Comparison of ENCODE assay signal across 13 mouse cellular contexts in the genomic region with DNA sequence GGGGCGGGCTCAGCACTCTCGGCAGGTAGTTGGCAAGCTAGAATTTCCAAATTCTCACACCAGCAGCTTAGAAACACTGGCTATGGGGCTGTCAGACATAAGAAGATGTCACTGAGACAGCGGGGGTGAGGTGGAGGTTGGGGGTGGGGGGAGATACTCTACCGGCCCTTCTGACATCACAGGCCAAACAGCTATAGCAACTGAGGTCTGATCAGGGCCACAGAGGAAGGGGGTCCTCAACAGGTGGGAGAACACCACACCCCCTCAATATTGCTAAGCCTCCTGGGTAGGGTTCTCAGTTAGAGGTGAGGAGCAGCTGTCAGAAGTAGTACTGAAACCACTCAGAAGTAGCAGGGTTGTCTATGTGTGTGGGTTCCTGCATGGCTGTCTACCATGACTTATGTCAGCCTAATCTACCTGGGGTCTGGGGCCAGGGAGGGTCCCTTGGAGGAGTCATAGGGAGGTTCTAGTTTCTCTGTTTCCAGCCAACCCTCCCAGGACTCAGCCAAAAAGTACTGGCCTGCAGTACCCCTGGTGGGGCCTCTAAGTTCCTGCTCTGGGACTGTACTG. TPM values are rescaled to one million over a fixed set of nuclear protein-coding genes. Genes with fewer than 3 reads are reported as not detected.
DNase-seq lines count a peak whose midpoint lies in the region; ATAC-seq and TF ChIP-seq lines count a peak whose summit lies in the region.
"Had no signal": no experiment of that assay in that cellular context is flagged by ENCODE, and none has a peak within 500 bp of the region (broad histone marks: within the 10 kb centered on the region; RNA-seq: fewer than 3 reads in every experiment).

No protein-coding gene starts in this region.

- H3K4me2 ChIP-seq in forebrain, embryonic 15.5 days (replicated peaks), result no peak overlapping the region
- peak overlapping the region; percentile 97 for H3K4me2 ChIP-seq in forebrain, embryonic 13.5 days
- peak overlapping the region; percentile 96 for H3K4me2 ChIP-seq in midbrain, embryonic 14.5 days (ENCODE audit: low read length)

- H3K9ac ChIP-seq in forebrain, embryonic 15.5 days (replicated peaks), result no peak overlapping the region
- H3K9ac ChIP-seq in forebrain, embryonic 13.5 days, result 0 out of 2 replicates have a peak overlapping the region, but pooled peaks have one; percentile 34
- H3K9ac ChIP-seq in midbrain, embryonic 14.5 days (replicated peaks; ENCODE audit: low read length), result no peak overlapping the region
- H3K9ac ChIP-seq: heart, embryonic 12.5 days had no signal

- H3K4me1 ChIP-seq in forebrain, embryonic 10.5 days, result peaks cover 56% of the 10 kb centered on the region
- H3K4me1 ChIP-seq in forebrain, embryonic 15.5 days, result peaks cover 48% of the 10 kb centered on the region
- H3K4me1 ChIP-seq in forebrain, embryonic 13.5 days, result peaks cover 55% of the 10 kb centered on the region
- H3K4me1 ChIP-seq in midbrain, embryonic 14.5 days (ENCODE audit: control insufficient read depth, insufficient read depth, low read length), result peaks cover 24% of the 10 kb centered on the region

- TF ChIP-seq CTCF in layer of hippocampus, adult 2 months (conservative IDR thresholded peaks at IDR 0.05), result no peak

- no peak for DNase-seq in forebrain, embryonic 10.5 days (ENCODE audit: extremely low spot score, low spot score)
- DNase-seq in layer of hippocampus, adult 2 months (ENCODE audit: low spot score in 2 of 2), result no peak
- DNase-seq in layer of hippocampus, postnatal 36 days, result no peak
- DNase-seq in midbrain, embryonic 14.5 days, result no peak
- no peak for DNase-seq in adrenal gland, postnatal 4 days (ENCODE audit: low spot score in 2 of 2)
- no peak for DNase-seq in testis, postnatal 10 days (ENCODE audit: low spot score)
- DNase-seq: B cell, adult 2 months; right cerebral cortex, postnatal 14 days had no signal

- H3K27me3 ChIP-seq in forebrain, embryonic 10.5 days (ENCODE audit: poor library complexity, severe bottlenecking), result peaks cover 19% of the 10 kb centered on the region; the same call in 1 of the 2 replicates
- peaks cover 18% of the 10 kb centered on the region for H3K27me3 ChIP-seq in forebrain, embryonic 15.5 days
- H3K27me3 ChIP-seq in forebrain, embryonic 13.5 days, result peaks cover 24% of the 10 kb centered on the region
- peaks cover 21% of the 10 kb centered on the region; the same call in 1 of the 2 replicates for H3K27me3 ChIP-seq in midbrain, embryonic 14.5 days (ENCODE audit: control insufficient read depth, insufficient read depth, low read length)
- H3K27me3 ChIP-seq: heart, embryonic 12.5 days had no signal

- peak overlapping the region; percentile 99; the same call in 1 of the 2 replicates for H3K27ac ChIP-seq in forebrain, embryonic 10.5 days
- no peak overlapping the region for H3K27ac ChIP-seq in forebrain, embryonic 15.5 days (replicated peaks)
- peak overlapping the region; percentile 39; the same call in 1 of the 2 replicates for H3K27ac ChIP-seq in layer of hippocampus, adult 2 months
- H3K27ac ChIP-seq in forebrain, embryonic 13.5 days, result no peak overlapping the region
- no peak overlapping the region for H3K27ac ChIP-seq in midbrain, embryonic 14.5 days (replicated peaks; ENCODE audit: low read depth, low read length)

- no peak for ATAC-seq in forebrain, embryonic 15.5 days (replicated peaks)
- ATAC-seq in forebrain, embryonic 13.5 days, result no peak
- no peak for ATAC-seq in midbrain, embryonic 14.5 days (ENCODE audit: low FRiP score, low TSS enrichment)
- ATAC-seq: intestine, embryonic 16.5 days; lung, postnatal 0 days had no signal

- H3K9me3 ChIP-seq in forebrain, embryonic 10.5 days, result no peaks in the 10 kb centered on the region
- no peaks in the 10 kb centered on the region for H3K9me3 ChIP-seq in forebrain, embryonic 15.5 days
- H3K9me3 ChIP-seq in forebrain, embryonic 13.5 days (replicated peaks), result no peaks in the 10 kb centered on the region
- no peaks in the 10 kb centered on the region for H3K9me3 ChIP-seq in midbrain, embryonic 14.5 days (ENCODE audit: control insufficient read depth, low read length)
- H3K9me3 ChIP-seq: heart, embryonic 12.5 days had no signal

- WGBS in forebrain, embryonic 10.5 days, result 87% methylated on average over 4 of the region's 4 CpGs
- WGBS in forebrain, embryonic 15.5 days, result 85% methylated on average over 4 of the region's 4 CpGs
- 91% methylated on average over 4 of the region's 4 CpGs for WGBS in forebrain, embryonic 13.5 days
- WGBS in midbrain, embryonic 14.5 days, result 84% methylated on average over 4 of the region's 4 CpGs

- H3K36me3 ChIP-seq in forebrain, embryonic 10.5 days (replicated peaks), result peaks cover 67% of the 10 kb centered on the region
- no peaks in the 10 kb centered on the region; the same call in 1 of the 2 replicates for H3K36me3 ChIP-seq in forebrain, embryonic 15.5 days
- H3K36me3 ChIP-seq in forebrain, embryonic 13.5 days (ENCODE audit: poor library complexity, severe bottlenecking), result peaks cover 47% of the 10 kb centered on the region
- peaks cover 18% of the 10 kb centered on the region for H3K36me3 ChIP-seq in midbrain, embryonic 14.5 days (ENCODE audit: control insufficient read depth, insufficient read depth, low read length)

- H3K4me3 ChIP-seq in forebrain, embryonic 10.5 days, result peak overlapping the region; percentile 88; the same call in 1 of the 2 replicates
- H3K4me3 ChIP-seq in forebrain, embryonic 15.5 days, result no peak overlapping the region
- H3K4me3 ChIP-seq in layer of hippocampus, adult 2 months, result no peak overlapping the region; the same call in 1 of the 2 replicates
- no peak overlapping the region for H3K4me3 ChIP-seq in forebrain, embryonic 13.5 days
- no peak overlapping the region for H3K4me3 ChIP-seq in midbrain, embryonic 14.5 days (replicated peaks; ENCODE audit: low read depth, low read length)
- H3K4me3 ChIP-seq: heart, embryonic 12.5 days had no signal

RNA-seq across cellular contexts. Expression of a gene that starts 3.3 kb away (rescaled TPM):
- 233 and 246 TPM in 2 replicates for polyA plus RNA-seq in forebrain, embryonic 10.5 days (2016; fragmentation: Nextera tagmentation; extraction: Ambion mirVana)
- polyA plus RNA-seq in forebrain, embryonic 15.5 days (2015; fragmentation: Nextera tagmentation; extraction: Ambion mirVana), result 34.9 and 41.7 TPM in 2 replicates
- total RNA-seq in layer of hippocampus, adult 2 months (2021), result 10 to 100 TPM; 43.7 to 48.3 TPM
- 10 to 100 TPM; 50.8 to 53.9 TPM for total RNA-seq in layer of hippocampus, postnatal 36 days (2021)
- 111 and 131 TPM in 2 replicates for polyA plus RNA-seq in forebrain, embryonic 13.5 days (2015; fragmentation: Nextera tagmentation; extraction: Ambion mirVana)
- 40.1 and 76.3 TPM in 2 replicates for polyA plus RNA-seq in midbrain, embryonic 14.5 days (2014; fragmentation: Nextera tagmentation; extraction: Ambion mirVana)
- total RNA-seq in adrenal gland, postnatal 4 days (2021), result 100 to 1,000 TPM; 110 to 132 TPM

RNA-seq across cellular contexts. Expression of a gene that starts 21.5 kb away (rescaled TPM):
- 24.6 and 26.7 TPM in 2 replicates for polyA plus RNA-seq in forebrain, embryonic 10.5 days (2016; fragmentation: Nextera tagmentation; extraction: Ambion mirVana)
- 36.3 and 39.3 TPM in 2 replicates for polyA plus RNA-seq in forebrain, embryonic 15.5 days (2015; fragmentation: Nextera tagmentation; extraction: Ambion mirVana)
- total RNA-seq in layer of hippocampus, adult 2 months (2021), result 10 to 100 TPM; 26.2 to 33.8 TPM
- 10 to 100 TPM; 26.2 TPM for total RNA-seq in layer of hippocampus, postnatal 36 days (2021)
- polyA plus RNA-seq in forebrain, embryonic 13.5 days (2015; fragmentation: Nextera tagmentation; extraction: Ambion mirVana), result 36.1 and 45.6 TPM in 2 replicates
- polyA plus RNA-seq in midbrain, embryonic 14.5 days (2014; fragmentation: Nextera tagmentation; extraction: Ambion mirVana), result 25.4 and 34.8 TPM in 2 replicates
- 10 to 100 TPM; 27.6 to 32.9 TPM for total RNA-seq in adrenal gland, postnatal 4 days (2021)

RNA-seq across cellular contexts. Expression of a gene that starts 40.1 kb away (rescaled TPM):
- polyA plus RNA-seq in forebrain, embryonic 10.5 days (2016; fragmentation: Nextera tagmentation; extraction: Ambion mirVana), result 60.7 and 78.7 TPM in 2 replicates
- polyA plus RNA-seq in forebrain, embryonic 15.5 days (2015; fragmentation: Nextera tagmentation; extraction: Ambion mirVana), result 20.0 and 20.8 TPM in 2 replicates
- total RNA-seq in layer of hippocampus, adult 2 months (2021), result not detected
- not detected for total RNA-seq in layer of hippocampus, postnatal 36 days (2021)
- polyA plus RNA-seq in forebrain, embryonic 13.5 days (2015; fragmentation: Nextera tagmentation; extraction: Ambion mirVana), result 48.2 and 63.2 TPM in 2 replicates
- 44.5 and 62.6 TPM in 2 replicates for polyA plus RNA-seq in midbrain, embryonic 14.5 days (2014; fragmentation: Nextera tagmentation; extraction: Ambion mirVana)
- total RNA-seq in adrenal gland, postnatal 4 days (2021), result under 1 TPM in 1 of 2 experiments, not detected in 1; 0.53 TPM
- polyA plus RNA-seq: heart, embryonic 12.5 days; lung, postnatal 0 days had no signal

Comparison
In these comparisons a context has a peak if more than half of its experiments do, and no peak if none do; other contexts are left out.
1. H3K27ac ChIP-seq: peak in forebrain, embryonic 10.5 days (single experiment) and layer of hippocampus, adult 2 months (single experiment); none in forebrain, embryonic 15.5 days (single experiment), forebrain, embryonic 13.5 days (single experiment) and midbrain, embryonic 14.5 days (single experiment).